Mouse (Mus musculus) heart, adult 9 months (tissue): ENCODE results near the gene Rilp.
A peak's percentile ranks its signal among the peaks of the same experiment; 100 is the strongest.

Source experiments
- DNase-seq, 2 experiments: peaks; one replicate each; pipeline ENCODE4 v3.0.0; 2022; ENCODE audit warnings: low spot score in 2 of 2

Gene Rilp

DNA sequence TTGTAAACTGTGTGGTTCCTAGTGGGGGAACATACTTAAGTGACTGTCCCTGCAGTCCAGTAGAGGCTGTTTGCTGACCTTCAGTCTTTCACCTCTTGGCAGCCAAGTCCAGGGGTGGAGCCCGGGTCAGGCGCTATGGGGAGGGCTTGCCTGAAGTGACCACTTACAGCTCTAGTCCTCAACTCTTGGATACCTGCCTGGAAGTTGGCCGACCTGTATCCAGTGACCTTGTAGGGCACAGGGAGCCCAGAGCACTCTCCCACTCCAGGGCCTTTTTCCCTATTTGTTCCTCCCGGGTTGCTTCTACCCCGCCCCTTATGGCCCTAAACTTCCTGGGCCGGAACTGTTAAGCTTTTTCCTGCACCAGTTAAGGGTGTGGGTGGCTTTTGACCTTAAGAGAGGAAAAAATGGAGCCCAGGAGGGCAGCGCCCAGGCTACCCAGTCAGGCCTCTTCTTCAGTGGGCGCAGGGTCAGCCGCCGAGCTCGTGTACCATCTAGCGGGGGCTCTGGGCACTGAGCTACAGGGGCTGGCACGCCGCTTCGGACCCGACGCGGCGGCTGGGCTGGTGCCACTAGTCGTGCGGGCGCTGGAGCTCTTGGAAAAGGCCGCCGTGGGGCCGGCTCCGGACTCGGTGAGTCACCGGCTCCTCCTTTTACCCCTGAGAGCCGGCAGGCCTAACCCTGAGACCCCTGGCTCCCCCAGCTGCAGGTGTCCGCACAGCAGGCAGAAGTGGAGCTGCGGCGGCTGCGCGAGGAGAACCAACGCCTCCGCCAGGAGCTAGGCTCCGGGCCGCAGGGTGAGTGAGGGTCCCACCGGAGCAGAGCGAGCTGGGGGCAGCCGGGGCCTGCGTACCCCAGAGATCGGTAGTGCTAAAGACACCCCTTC lies at the start of gene Rilp:
Gene Rilp, plus strand, starts transcription at position 354 of the 886 bp plus-strand sequence.
- peak; percentile 90 to 92 for DNase-seq

- DNase-seq = peak; percentile 95
Observed at GRCm38 (mm10) chr11:75460103-75460843, 49.6 kb upstream of the Rilp start.

- DNase-seq = peak; percentile 100
Observed at GRCm38 (mm10) chr11:75460844-75461742, 48.8 kb upstream of the Rilp start, which contains the start of gene Tlcd2. Tlcd2 (plus strand) TSS chr11:75461715.

- no peak for DNase-seq
Observed at GRCm38 (mm10) chr11:75461743-75462252, 48.1 kb upstream of the Rilp start.

GRCm38 (mm10) chr11:75462253-75462783 lies 47.6 kb upstream of the Rilp start:
- peak; percentile 93 to 94 for DNase-seq

- peak; percentile 91 to 95 for DNase-seq
Observed at GRCm38 (mm10) chr11:75462865-75463336, 47.0 kb upstream of the Rilp start.

DNA sequence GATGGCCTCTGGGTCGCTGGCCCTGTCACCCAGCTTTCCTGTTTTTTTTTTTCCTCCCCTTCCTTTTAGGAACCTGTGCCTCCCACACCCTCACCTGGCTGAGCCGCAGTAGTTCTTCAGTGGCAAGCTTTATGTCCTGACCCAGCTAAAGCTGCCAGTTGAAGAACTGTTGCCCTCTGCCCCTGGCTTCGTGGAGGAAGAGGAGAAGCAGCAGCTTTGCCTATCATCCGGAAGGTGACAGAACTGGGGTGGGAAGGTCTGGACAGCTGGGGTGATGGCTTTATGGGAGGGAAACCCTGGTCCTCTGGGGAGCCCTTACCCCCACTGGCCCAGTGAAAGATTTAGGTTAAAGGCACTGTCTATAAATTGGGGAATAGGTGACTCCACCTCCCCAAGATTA lies 46.3 kb upstream of the Rilp start:
- DNase-seq = no peak

- no peak for DNase-seq
Observed at GRCm38 (mm10) chr11:75464417-75464816, 45.5 kb upstream of the Rilp start.

DNA sequence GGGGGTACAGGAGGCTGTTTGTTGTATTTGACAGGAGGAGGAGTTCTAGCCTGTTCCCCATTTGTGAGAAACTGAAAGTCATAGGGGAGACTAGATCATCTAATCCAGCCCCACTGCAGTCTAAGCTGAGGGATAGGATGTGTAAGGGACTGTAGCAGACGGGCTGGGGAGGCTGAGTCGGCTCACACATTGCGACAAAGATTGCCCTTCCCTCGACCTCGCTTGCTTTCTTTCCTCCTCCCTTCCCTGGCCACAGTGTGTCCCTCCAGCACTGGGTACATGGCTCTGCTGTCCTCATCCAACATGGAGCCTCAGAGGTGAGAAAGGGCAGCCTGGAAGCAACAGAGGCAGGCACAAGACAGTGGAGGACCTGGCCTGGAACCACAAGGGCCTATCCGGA lies 44.8 kb upstream of the Rilp start:
- no peak for DNase-seq

DNA sequence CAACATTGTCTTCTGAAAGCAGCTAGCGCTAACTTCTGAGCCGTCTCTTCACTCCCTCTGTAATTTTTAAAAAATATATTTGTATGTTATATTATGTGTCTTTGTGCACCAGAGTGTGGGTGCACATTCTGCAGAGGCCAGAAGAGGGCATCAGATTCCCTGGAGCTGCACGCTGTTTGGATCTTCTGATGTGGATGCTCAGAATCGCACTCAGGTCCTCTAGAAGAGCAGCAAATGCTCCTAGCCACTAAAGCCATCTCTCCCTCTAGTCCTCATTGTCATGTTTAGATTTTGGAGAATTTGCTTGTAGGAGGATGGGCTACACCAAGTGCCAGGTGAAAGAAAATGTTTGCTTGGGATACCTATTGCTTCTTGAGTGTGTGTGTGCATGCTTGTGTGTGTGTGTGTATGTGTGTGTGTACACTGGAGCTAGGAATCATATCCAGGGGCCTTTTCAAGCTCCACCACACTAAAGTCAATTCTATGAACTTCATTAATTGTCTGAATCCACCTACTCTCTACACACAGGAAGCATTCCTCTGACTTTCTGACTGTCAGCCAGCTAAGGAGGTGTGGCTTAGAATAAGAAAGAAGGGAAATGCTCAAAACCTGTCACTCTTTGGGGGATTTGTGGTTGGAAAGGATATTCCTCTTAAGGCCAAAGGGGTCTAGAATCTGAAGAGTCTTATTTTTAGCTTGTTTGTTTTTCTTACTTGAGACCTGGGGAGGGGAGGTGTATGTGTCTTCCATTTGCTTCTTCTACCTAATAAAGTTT lies 43.0 kb upstream of the Rilp start:
- DNase-seq = no peak

DNA sequence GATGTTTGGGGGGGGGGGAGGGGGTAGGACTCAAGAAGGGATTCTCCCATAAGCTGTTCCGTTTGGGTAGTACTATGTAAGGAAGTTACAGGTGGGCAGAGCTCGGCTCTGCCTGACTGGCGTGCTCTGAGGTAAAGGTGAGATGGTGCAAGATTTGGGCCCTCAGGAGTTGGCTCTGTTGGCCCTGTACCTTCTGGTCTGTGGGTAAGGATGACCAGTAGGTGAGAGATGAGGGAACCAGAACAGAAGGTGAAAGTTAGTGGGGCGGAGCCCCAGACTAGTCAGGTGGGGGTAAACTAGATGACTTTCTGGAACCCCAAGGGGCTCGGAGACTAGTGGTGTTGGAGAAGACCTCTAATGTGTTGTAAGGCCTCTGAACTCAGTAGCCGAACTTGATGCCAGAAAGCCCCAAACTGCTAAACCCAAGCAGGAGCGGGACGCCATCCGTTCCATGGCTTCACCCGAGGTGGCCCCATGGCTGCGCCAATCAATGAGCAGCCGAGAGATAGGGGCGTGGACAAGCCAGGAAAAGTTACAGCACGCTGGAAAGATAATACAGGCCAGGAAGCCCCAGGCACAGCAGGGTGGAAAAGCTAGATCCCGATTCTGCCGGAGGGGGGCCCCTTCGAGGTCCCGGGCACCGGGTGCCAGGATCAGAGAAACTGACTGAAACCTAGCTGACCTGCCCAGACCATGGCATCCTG lies 42.2 kb upstream of the Rilp start:
- DNase-seq = peak; percentile 83

DNA sequence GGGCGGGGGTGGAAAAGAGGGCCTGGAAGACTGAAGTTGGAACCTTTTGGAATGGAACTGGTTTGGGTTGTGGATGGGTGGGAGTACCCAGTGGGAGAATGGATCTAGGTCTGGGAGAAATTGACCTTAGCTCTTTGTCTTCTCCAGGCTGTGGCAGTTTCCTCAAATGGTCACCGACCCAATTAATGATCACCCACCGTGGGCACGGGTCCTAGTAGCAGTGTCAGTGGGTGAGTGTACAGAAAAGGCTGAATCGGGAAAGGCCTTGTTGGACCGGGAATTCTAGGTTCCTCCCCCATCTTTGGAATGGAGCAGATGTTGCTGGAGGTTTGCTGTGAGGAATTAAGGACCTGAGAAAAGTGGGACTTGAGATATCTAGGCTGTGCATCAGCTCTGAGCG lies 41.5 kb upstream of the Rilp start:
- DNase-seq = no peak

- no peak for DNase-seq
Observed at GRCm38 (mm10) chr11:75469261-75469660, 40.6 kb upstream of the Rilp start.

DNA sequence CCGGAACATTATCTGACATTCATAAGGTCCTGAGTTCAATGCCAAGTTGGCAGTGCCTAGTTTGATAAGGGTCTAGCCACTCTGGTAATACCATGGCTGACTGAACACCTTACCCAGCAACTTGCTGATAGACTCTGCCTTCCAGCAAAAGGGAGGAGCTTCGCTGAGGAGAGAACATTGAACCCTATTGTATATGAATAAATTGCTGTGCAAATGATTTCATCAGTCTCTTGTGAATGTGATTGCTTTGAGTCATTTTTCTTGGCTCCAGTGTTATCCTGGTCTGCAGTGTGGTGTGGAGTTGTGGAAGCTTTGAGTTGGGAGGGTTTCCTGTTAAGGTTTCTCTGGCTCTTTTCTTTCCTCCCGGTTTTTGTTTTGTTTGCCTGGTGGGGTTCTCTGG lies 39.2 kb upstream of the Rilp start:
- DNase-seq = no peak

GRCm38 (mm10) chr11:75472469-75473081 lies 37.3 kb upstream of the Rilp start:
- DNase-seq = no peak

GRCm38 (mm10) chr11:75473376-75473775 lies 36.5 kb upstream of the Rilp start:
- no peak for DNase-seq

GRCm38 (mm10) chr11:75486192-75486591 lies 23.7 kb upstream of the Rilp start:
- DNase-seq = no peak

DNA sequence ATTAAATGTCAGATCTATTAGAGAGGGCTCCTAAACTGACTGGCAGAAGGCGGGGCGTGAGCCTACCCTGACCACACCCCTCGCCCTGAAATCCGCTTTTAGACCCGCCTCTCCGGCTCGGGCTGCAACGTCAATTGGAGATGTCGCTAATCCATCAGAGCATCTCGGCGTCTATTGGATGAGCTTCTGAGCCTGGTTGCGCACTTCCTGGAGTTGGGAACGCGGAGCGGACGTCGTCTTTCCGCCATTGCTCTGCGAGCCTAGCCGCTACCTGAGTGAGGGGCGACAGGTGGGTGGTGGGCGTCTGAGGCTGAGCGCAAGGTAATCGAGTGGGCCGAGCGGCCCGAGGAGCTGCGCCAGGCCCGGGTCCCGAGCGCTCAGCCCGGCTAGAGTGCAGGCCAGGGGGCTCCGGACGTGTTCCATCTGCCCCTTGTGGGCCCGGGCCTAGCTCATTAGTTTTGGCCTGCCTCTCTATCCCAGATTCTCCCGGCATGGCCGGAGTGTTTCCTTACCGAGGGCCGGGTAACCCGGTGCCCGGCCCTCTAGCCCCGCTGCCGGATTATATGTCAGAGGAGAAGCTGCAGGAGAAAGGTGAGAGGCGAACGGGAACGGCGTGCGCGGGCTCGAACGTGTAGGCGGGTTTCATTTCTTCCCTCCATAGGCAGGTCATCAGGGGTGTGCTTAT lies 23.2 kb upstream of the Rilp start, which contains the start of gene Prpf8:
Gene Prpf8, plus strand, starts transcription at position 216 of the 685 bp plus-strand sequence.
- DNase-seq = peak; percentile 98 to 99

DNA sequence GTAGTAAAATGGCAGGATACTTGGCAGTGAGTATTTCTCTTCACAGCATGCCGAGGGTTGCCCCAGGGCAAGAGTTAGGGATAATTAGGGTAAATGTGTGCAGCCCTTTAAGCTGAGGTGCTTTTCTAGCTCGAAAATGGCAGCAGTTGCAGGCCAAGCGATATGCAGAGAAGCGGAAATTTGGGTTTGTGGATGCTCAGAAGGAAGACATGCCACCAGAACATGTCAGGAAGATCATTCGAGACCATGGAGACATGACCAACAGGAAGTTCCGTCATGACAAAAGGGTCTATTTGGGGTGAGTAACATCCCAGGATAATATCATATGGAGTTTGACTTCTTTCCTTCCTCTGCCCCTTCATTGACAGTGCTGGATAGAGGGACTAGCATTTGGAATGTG lies 22.4 kb upstream of the Rilp start:
- DNase-seq = no peak
